Mouse (Mus musculus) liver, adult (tissue): Measurements from ENCODE around the gene Smarcd2.

Experiments used
- GATA4 ChIP-seq: IDR thresholded peaks from 2 replicates; pipeline ENCODE4 v1.6.1; 2014; ENCODE audit warnings: mild to moderate bottlenecking, low read length; ENCODE audit not compliant: insufficient replicate concordance

Gene Smarcd2

DNA sequence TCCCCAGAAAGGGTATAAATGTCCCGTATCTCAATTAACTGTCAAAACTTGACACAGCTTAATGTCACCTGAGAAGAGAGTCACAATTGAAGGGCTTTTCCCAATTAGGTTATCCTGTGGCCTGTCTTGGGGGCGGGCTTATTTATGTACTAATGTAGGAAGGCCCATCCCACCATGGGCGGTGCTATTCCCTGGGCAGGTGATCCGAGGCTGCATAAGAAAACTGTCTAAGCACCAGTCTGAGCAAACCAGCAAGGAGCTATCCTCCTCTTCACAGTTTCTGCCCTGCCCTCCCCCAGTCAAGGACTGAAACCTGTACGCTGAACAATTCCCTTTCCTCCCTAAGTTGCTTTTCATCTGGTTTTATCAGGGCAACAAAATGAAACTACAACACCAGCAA is 17.6 kb upstream of the Smarcd2 start:
- TF ChIP-seq GATA4 = no peak

DNA sequence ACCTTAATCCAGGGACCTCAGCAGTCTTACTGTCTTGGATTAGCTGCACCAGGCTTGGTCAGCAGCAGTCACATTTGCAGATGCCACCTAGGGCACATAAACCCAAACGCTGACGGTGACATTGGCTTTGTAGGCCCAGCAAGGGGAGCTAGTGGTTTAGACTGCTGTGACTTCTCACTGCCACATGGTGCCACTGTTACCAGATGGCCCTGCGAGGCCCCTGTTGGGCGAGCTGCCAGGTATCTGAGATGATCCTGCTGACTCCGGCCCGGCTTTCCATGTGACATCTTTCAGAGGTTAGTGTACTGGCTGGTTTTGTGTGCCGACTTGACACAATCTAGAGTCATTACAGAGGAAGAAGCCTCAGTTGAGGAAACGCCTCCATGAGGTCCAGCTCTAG is 16.6 kb upstream of the Smarcd2 start:
- TF ChIP-seq GATA4 = no peak

GRCm38 (mm10) chr11:106286987-106287386 is 14.2 kb upstream of the Smarcd2 start:
- no peak for TF ChIP-seq GATA4

DNA sequence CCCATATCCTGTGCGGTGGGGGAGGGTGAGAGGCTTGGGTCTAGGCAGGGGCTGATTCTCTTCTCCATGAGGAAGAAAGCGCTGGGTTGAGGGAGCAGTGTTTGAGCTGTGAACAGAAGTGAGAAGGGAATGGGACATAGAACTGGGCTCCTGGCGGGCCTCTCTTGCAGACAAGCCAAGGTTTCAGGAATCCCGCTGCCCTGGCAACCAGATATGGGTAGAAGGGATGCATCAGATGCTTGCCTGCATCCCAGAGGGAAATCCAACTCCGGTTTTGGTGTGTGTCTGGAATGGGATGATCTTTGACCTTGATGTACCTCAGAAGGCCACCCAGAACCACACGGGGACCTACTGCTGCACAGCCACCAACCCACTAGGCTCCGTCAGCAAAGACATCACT is 13.4 kb upstream of the Smarcd2 start:
- no peak for TF ChIP-seq GATA4

DNA sequence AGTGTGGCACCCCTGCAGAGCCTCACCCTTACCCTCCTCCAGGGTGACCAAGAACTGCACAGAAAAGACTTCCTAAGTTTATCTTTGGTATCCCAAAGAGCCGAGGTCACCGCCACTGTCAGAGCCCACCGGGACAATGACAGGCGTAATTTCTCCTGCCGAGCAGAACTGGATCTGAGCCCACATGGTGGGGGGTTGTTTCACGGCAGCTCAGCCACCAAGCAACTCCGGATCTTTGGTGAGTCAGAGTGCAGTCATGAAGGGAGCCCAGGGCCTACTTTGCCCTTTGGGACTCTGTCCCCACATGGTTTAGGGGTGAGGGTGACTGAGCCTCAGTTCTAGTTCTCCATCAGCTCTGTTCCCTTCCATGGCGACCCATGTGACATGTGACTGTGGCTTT is 11.4 kb upstream of the Smarcd2 start:
- no peak for TF ChIP-seq GATA4

DNA sequence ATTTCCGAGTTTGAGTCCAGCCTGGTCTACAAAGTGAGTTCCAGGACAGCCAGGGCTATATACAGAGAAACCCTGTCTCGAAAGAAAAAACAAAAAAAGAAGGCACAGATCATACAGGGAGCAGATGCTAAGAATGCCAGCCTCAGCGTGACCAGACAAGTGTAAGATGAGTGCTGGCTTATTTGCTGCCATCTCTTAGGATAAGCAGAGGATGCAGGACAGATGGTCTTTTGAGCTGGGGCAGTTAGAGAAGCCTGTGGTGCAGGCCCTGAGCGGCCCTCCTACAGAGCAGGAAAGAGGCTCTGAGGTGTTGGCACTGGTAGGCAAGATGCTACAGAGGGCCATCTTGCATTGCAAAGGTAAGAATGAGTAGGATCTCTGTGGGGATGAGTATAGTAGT is 10.6 kb upstream of the Smarcd2 start:
- TF ChIP-seq GATA4 = no peak

- TF ChIP-seq GATA4 = no peak
These were observed 9.7 kb upstream of the Smarcd2 start for GRCm38 (mm10) chr11:106282452-106282851.

DNA sequence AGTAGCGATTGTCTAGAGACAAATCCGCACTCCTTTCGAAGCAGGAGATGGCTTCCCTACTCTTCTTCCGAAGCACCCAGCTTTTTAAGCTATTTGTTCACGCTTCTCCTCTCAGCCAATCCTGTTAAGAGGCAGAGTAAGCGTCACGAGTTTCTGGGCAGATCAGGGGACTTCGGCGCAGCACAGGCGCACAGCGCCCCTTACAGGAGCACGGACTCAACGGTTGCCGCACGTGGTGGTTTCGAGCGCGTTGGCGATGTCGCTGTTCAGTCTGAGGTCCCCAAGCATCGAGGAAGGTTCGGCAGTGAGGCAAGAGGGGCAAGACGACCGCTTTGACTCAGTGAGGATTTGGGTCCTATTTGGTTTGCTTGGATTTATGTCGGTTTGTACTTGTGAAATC is 3.7 kb upstream of the Smarcd2 start, which contains the start of gene Tcam1:
Gene Tcam1 (plus strand): TSS at position 219 of the 400 bp plus-strand sequence.
- no peak for TF ChIP-seq GATA4

- TF ChIP-seq GATA4 = no peak
These were observed 2.2 kb upstream of the Smarcd2 start for GRCm38 (mm10) chr11:106274971-106275411.

DNA sequence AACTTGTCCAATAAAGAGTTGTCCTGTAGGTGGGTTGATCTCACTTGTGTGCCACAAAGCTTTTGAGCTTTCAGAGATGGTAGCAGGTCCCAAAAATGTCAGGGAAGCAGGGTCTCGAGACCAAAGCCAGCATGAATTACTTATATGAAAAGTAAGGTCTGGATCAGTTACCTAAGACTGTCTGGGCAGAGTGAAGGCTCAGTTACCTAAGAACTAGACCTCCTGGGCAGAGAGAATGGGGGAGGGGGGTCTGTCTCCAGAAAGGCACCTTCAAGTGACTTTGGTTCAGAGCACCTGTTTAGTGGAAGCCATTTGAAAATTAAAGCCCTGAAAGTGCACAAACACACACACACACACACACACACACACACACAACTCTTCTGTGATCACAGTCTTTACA is 1.6 kb upstream of the Smarcd2 start:
- no peak for TF ChIP-seq GATA4

- no peak for TF ChIP-seq GATA4
These were observed 1.0 kb upstream of the Smarcd2 start for GRCm38 (mm10) chr11:106273811-106274210.

DNA sequence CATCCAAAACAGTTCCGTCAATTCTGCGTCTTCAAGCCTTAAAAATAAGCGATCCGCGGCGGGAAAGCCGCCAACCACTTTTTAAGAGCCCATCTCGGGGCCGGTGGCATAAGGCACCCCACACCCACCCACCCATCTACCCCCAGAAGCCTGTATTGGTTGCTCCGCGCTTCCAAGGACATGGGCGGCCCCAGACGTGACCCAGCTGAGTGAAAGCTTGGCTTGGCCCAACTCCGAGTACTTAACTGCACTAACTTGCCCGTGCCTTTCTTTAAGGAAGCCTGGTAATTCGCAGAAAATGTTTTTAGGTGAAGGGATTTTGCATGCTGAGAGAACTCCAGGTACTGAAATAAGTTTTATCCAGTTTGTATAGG is 526 bp upstream of the Smarcd2 start:
- TF ChIP-seq GATA4 = no peak

DNA sequence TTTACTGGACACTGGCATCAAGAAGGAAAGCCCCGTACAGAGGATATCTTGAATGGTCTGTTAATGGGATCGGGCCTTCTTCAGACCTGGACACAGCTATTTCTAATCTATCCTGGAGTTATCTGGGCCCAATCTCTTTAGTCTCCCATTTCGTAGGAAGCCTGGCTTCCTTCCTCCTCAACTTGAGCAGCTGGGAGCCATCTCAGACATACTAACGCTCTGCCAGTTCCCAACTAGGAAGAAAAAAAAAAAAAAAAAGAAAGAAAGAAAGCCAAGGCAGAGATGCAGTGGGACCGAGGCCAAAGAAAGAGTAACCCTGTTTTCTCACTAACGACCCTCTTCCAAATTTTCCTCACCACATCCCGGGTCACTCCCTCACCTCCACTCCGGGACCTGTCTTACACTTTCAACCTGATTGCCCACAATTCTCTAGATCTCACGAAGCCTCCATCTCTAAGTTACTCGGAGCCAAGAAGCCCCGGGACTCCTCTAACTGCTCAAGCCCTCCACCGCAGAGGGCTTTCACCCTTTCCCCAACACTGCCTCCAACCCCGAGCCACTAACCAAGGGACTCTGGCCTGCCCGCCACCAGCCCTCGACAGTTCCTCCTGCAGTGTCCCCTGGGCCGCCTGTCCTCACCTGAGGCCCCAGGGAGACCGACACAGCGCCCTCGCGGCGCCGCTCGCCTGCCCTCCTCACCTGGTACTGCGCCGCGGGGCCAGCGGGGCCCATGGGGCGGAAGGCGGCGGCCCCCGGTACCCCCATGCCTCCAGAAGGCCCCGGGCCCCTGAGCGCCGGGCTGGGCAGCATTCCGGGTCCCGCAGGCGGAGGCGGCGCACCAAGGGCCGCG is 753 bp downstream of the Smarcd2 start:
- TF ChIP-seq GATA4 = no peak

- no peak for TF ChIP-seq GATA4
These were observed 1.5 kb downstream of the Smarcd2 start for GRCm38 (mm10) chr11:106271131-106271793.

DNA sequence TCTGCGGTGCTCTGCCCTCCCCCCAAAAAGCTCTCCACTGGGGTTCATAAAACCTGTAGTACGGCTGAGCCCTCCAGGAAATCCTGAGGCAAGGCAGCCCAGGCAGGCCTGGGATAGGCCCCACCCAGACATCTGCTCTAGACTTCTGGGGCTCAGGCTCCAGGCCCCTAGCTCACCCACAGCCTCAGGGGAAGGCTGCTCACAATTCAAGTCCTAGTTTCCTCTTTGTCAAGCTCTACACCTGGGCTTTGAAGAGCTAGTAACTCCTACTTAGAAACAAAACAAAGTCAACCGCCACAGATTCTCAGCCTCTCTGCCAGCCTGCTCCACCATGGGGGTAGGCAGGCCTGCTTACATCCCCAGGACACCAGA is 3.7 kb downstream of the Smarcd2 start:
- TF ChIP-seq GATA4 = no peak

DNA sequence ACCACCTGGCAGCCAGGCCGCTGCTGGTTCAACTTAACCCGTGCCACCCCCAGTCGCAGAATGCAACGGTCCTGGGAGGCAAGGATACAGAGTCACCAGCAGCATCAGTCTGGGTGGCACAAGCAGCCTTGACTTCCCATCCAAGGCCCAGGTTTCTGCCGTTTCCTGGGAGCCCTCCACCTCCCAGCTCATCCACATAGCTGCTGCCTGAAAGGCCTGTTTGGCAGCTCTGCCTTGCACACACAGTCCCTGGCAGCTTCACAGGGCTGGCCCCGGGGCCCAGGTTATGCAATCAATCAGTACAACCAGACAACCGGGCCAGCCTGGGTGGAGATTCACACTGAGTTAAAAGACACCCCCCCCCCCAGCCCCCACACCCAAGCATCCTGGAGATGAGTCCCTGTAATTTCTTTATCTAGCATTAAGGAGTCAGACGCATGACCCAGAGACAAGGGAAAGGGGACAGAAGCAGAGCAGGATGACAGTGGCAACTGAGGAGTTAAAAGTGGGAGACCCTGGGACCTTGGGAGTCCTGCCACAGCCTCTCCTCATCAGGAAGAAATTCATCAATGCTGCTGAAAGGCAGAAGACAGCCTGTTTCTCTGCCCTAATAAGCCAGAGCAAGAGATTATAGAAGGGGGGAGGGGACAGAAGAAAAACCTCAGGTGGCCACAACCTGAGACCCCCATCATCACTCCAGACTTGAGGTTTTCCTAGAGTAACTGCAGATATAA is 4.3 kb downstream of the Smarcd2 start:
- no peak for TF ChIP-seq GATA4
